Mouse (Mus musculus) liver, embryonic 12.5 days (tissue): Measurements from ENCODE around the gene Trip6. TPM values are rescaled to one million over a fixed set of nuclear protein-coding genes. Genes with fewer than 3 reads are reported as not detected.

ENCODE experiments used
- ATAC-seq: fragments of 200-750 bp; cut with Nextera tagmentation; 2 replicates; pipeline ENCODE4 v1.8.0; 2017; ENCODE audit warnings: moderate number of reproducible peaks, mild to moderate bottlenecking, moderate library complexity
- H3K27ac ChIP-seq: fragments of 300-500 bp; sonication (generic); 2 replicates; pipeline ENCODE4 v1.5.1; 2016; ENCODE audit warnings: mild to moderate bottlenecking
- H3K27me3 ChIP-seq: fragments of 300-500 bp; sonication (generic); replicated peaks from 2 replicates; pipeline ENCODE4 v1.6.1; 2016; ENCODE audit warnings: mild to moderate bottlenecking, moderate library complexity
- H3K36me3 ChIP-seq: fragments of 300-500 bp; sonication (generic); 2 replicates; pipeline ENCODE4 v1.6.1; 2016; ENCODE audit warnings: mild to moderate bottlenecking, moderate library complexity
- H3K4me1 ChIP-seq: fragments of 300-500 bp; sonication (generic); 2 replicates; pipeline ENCODE4 v1.6.1; 2016
- H3K4me2 ChIP-seq: fragments of 300-500 bp; sonication (generic); 2 replicates; pipeline ENCODE4 v1.6.1; 2016; ENCODE audit warnings: mild to moderate bottlenecking, moderate library complexity
- H3K4me3 ChIP-seq: fragments of 300-500 bp; sonication (generic); 2 replicates; pipeline ENCODE4 v1.5.1; 2016; ENCODE audit warnings: mild to moderate bottlenecking, moderate library complexity
- H3K9ac ChIP-seq: fragments of 300-500 bp; sonication (generic); 2 replicates; pipeline ENCODE4 v1.6.1; 2016; ENCODE audit warnings: mild to moderate bottlenecking, moderate library complexity
- H3K9me3 ChIP-seq: fragments of 300-500 bp; sonication (generic); replicated peaks from 2 replicates; pipeline ENCODE4 v1.6.1; 2016; ENCODE audit warnings: mild to moderate bottlenecking, moderate library complexity
- WGBS: fragments of 180-500 bp; shearing (Covaris S2); methylation state at CpG from one replicate; pipeline ENCODE4 v1.1.7; 2016; ENCODE audit not compliant: insufficient replicate concordance; 5-methylcytosine and 5-hydroxymethylcytosine counted together
- polyA plus RNA-seq: library from polyadenylated mRNA; unstranded; fragments of >200 nt; fragmentation: Nextera tagmentation; extraction: Ambion mirVana; gene quantifications from 2 replicates; pipeline ENCODE4 v1.2.1, GENCODE M21; 2016

Gene Trip6
- polyA plus RNA-seq, 1 experiment from 2014 or later, result 16.8 TPM

- Histone ChIP-seq H3K27ac (peak within 1 kb of the TSS; percentile 100), H3K27me3 (peaks cover 17% of the 10 kb centered on the region), H3K9me3 (no peaks in the 10 kb centered on the region), H3K4me2 (peak within 1 kb of the TSS; percentile 100), H3K4me1 (peaks cover 67% of the 10 kb centered on the region), H3K9ac (peak within 1 kb of the TSS; percentile 91), H3K4me3 (peak within 1 kb of the TSS; percentile 77), H3K36me3 (peaks cover 54% of the 10 kb centered on the region)
- under 1% methylated on average over 52 of the region's 52 CpGs for WGBS
- peak; percentile 76 for ATAC-seq
Observed at GRCm38 (mm10) chr5:137293839-137294743, 20.1 kb downstream of the Trip6 start, which contains the start of gene Ufsp1. Ufsp1 (plus strand) TSS chr5:137294629.

GRCm38 (mm10) chr5:137293282-137293681, 20.9 kb downstream of the Trip6 start:
- Histone ChIP-seq H3K4me2 (peak overlapping the region; percentile 100), H3K4me1 (peaks cover 75% of the 10 kb centered on the region), H3K36me3 (peaks cover 46% of the 10 kb centered on the region), H3K4me3 (peak overlapping the region; percentile 77), H3K27ac (peak overlapping the region; percentile 100), H3K9me3 (no peaks in the 10 kb centered on the region), H3K27me3 (peaks cover 25% of the 10 kb centered on the region), H3K9ac (peak overlapping the region; percentile 91)
- WGBS, result 0% methylated on average over 14 of the region's 15 CpGs
- peak; percentile 36 for ATAC-seq

GRCm38 (mm10) chr5:137291381-137291926, 22.8 kb downstream of the Trip6 start:
- no peak for ATAC-seq
- Histone ChIP-seq H3K9me3 (no peaks in the 10 kb centered on the region), H3K36me3 (peaks cover 28% of the 10 kb centered on the region), H3K27me3 (peaks cover 37% of the 10 kb centered on the region), H3K4me2 (peak overlapping the region; percentile 100), H3K4me1 (peaks cover 93% of the 10 kb centered on the region), H3K4me3 (peak overlapping the region; percentile 77), H3K9ac (peak overlapping the region; percentile 91), H3K27ac (peak overlapping the region; percentile 100)
- WGBS, result 67% methylated on average over 15 of the region's 15 CpGs

- Histone ChIP-seq H3K4me3 (peak overlapping the region; percentile 77), H3K27ac (peak overlapping the region; percentile 100), H3K36me3 (peaks cover 20% of the 10 kb centered on the region), H3K4me2 (peak overlapping the region; percentile 100), H3K27me3 (peaks cover 41% of the 10 kb centered on the region), H3K9ac (peak overlapping the region; percentile 91), H3K9me3 (no peaks in the 10 kb centered on the region), H3K4me1 (peaks cover 91% of the 10 kb centered on the region)
- 11% methylated on average over 15 of the region's 15 CpGs for WGBS
- ATAC-seq, result peak; percentile 68
Observed at GRCm38 (mm10) chr5:137290677-137291076, 23.5 kb downstream of the Trip6 start.

- Histone ChIP-seq H3K9ac (peak overlapping the region; percentile 91), H3K27me3 (peaks cover 41% of the 10 kb centered on the region), H3K4me2 (peak overlapping the region; percentile 100), H3K9me3 (no peaks in the 10 kb centered on the region), H3K27ac (peak overlapping the region; percentile 100), H3K4me1 (peaks cover 82% of the 10 kb centered on the region), H3K4me3 (peak overlapping the region; percentile 77), H3K36me3 (peaks cover 11% of the 10 kb centered on the region)
- whole genome bisulfite sequencing, result 15% methylated on average over 13 of the region's 13 CpGs
- peak; percentile 79 for ATAC-seq
Observed at GRCm38 (mm10) chr5:137289591-137290365, 24.4 kb downstream of the Trip6 start.

- under 1% methylated on average over 25 of the region's 25 CpGs for WGBS
- Histone ChIP-seq H3K27ac (peak overlapping the region; percentile 100), H3K4me3 (peak overlapping the region; percentile 77), H3K27me3 (peaks cover 41% of the 10 kb centered on the region), H3K9ac (peak overlapping the region; percentile 91), H3K9me3 (no peaks in the 10 kb centered on the region), H3K36me3 (peaks cover 11% of the 10 kb centered on the region), H3K4me2 (peak overlapping the region; percentile 100), H3K4me1 (peaks cover 77% of the 10 kb centered on the region)
- ATAC-seq, result peak; percentile 39
Observed at GRCm38 (mm10) chr5:137288999-137289470, 25.2 kb downstream of the Trip6 start.

- Histone ChIP-seq H3K4me2 (peak overlapping the region; percentile 100), H3K9ac (peak overlapping the region; percentile 91), H3K27ac (peak overlapping the region; percentile 100), H3K27me3 (peaks cover 41% of the 10 kb centered on the region), H3K4me3 (peak overlapping the region; percentile 77), H3K9me3 (no peaks in the 10 kb centered on the region), H3K36me3 (peaks cover 11% of the 10 kb centered on the region), H3K4me1 (peaks cover 68% of the 10 kb centered on the region)
- 1% methylated on average over 58 of the region's 65 CpGs for WGBS
- no peak for ATAC-seq
Observed at GRCm38 (mm10) chr5:137287953-137288743, 26.1 kb downstream of the Trip6 start.

GRCm38 (mm10) chr5:137287032-137287952, 26.9 kb downstream of the Trip6 start, which contains the start of gene Ache:
Ache (plus strand) TSS chr5:137287519.
- Histone ChIP-seq H3K27ac (peak within 1 kb of the TSS; percentile 100), H3K9me3 (no peaks in the 10 kb centered on the region), H3K36me3 (peaks cover 11% of the 10 kb centered on the region), H3K27me3 (peaks cover 41% of the 10 kb centered on the region), H3K9ac (peak within 1 kb of the TSS; percentile 91), H3K4me3 (peak within 1 kb of the TSS; percentile 77), H3K4me2 (peak within 1 kb of the TSS; percentile 100), H3K4me1 (peaks cover 60% of the 10 kb centered on the region)
- no peak for ATAC-seq
- 2% methylated on average over 40 of the region's 40 CpGs for WGBS

- H3K4me1 ChIP-seq, result peaks cover 53% of the 10 kb centered on the region
- H3K9me3 ChIP-seq, result no peaks in the 10 kb centered on the region
- peaks cover 40% of the 10 kb centered on the region for H3K27me3 ChIP-seq
- H3K27ac ChIP-seq, result peak overlapping the region; percentile 100
- H3K4me3 ChIP-seq, result peak overlapping the region; percentile 77
- H3K36me3 ChIP-seq, result peaks cover 6% of the 10 kb centered on the region
- under 1% methylated on average over 15 of the region's 16 CpGs for WGBS
- ATAC-seq, result no peak
- peak overlapping the region; percentile 91 for H3K9ac ChIP-seq
- peak overlapping the region; percentile 100 for H3K4me2 ChIP-seq
Observed at GRCm38 (mm10) chr5:137286655-137287031, 27.6 kb downstream of the Trip6 start.

GRCm38 (mm10) chr5:137285986-137286385, 28.2 kb downstream of the Trip6 start:
- H3K27me3 ChIP-seq, result peaks cover 37% of the 10 kb centered on the region

More at GRCm38 (mm10) chr5:137285986-137286385, 28.2 kb downstream of the Trip6 start:
- 39% methylated on average over 7 of the region's 7 CpGs for WGBS
- Histone ChIP-seq H3K4me2 (no peak overlapping the region), H3K4me1 (peaks cover 47% of the 10 kb centered on the region), H3K9me3 (no peaks in the 10 kb centered on the region), H3K4me3 (no peak overlapping the region), H3K9ac (no peak overlapping the region), H3K27ac (no peak overlapping the region), H3K36me3 (no peaks in the 10 kb centered on the region)
- no peak for ATAC-seq
